Mouse (Mus musculus) gastrocnemius, postnatal 10 days (tissue): Measurements from ENCODE around the gene Mllt1. TPM values are rescaled to one million over a fixed set of nuclear protein-coding genes. Genes with fewer than 3 reads are reported as not detected.
A peak's percentile ranks its signal among the peaks of the same experiment; 100 is the strongest.

Experiments
- DNase-seq: peaks from one replicate; pipeline ENCODE4 v3.0.0; 2021; ENCODE audit warnings: mixed read lengths
- long read RNA-seq, 2 experiments: library from polyadenylated mRNA; stranded (forward); transcript quantifications; one replicate each; pipeline ENCODE4 v2.0.0; 2021
- total RNA-seq, 2 experiments: library from RNA; stranded (reverse); gene quantifications; 2 replicates each; pipeline ENCODE4 v1.2.3; 2021

Mllt1 gene
- total RNA-seq = 10 to 100 TPM; 15.5 to 23.1 TPM
- long read RNA-seq, experiment 1, transcript Mllt1-201 (12 exons, 3,636 nt) = major isoform, 11 of 28 reads
- long read RNA-seq, experiment 1, partial matches to known transcripts = 8 of 28 reads
- long read RNA-seq, experiment 1, other reads (novel, unspliced or antisense) = 9 of 28 reads
- long read RNA-seq, experiment 2, transcript Mllt1-201 (12 exons, 3,636 nt) = major isoform, 11 of 21 reads
- long read RNA-seq, experiment 2, partial matches to known transcripts = 4 of 21 reads
- long read RNA-seq, experiment 2, other reads (novel, unspliced or antisense) = 6 of 21 reads

GRCm38 (mm10) chr17:56935363-56936131 lies at the start of gene Mllt1:
Mllt1 (minus strand) TSS chr17:56935415.
- peak; percentile 99 for DNase-seq

DNA sequence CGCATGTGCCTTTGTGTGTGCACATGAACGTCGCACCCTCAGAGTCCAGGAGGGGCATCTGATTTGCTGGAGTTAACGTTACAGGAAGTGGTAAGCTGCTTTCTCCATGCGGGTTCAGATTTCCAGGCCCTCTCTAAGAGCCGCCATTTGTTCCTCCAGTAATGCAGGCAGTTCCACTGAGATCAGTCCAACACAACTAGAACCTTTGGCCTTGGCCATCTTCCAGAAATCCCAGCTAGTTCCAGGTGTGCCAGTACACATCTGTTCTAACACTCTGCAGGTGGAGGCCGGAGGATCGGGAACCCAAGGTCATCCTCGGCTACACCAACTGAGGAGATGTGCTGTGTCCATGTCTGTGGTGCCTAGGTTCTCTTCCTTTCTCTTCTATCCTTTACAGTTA lies 49.7 kb upstream of the Mllt1 start:
- DNase-seq = no peak

- DNase-seq = no peak
These were observed 46.8 kb upstream of the Mllt1 start, which contains the start of gene Acer1 for GRCm38 (mm10) chr17:56982013-56982412. Acer1 (minus strand) TSS chr17:56982126.

DNA sequence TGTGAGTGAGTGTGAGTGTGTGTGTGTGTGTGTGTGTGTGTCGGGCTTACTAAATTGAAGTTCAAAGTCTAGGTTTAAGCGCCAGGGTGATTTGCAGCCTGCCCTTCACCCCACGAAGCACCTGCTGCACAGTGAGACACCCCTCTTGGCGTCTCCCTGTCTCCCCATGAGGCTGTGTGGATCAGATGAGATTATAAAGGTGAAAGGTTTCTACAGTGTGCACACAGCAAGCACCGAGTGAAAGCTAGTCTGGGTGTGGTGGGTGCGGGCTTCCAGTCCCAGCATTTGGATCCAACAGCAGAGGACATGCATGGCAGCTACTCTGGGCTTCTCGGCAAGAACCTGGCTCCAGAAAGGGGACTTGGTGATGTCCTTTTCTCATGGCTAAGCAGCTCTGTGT lies 45.8 kb upstream of the Mllt1 start:
- DNase-seq = no peak

GRCm38 (mm10) chr17:56979524-56979923 lies 44.3 kb upstream of the Mllt1 start:
- no peak for DNase-seq

DNA sequence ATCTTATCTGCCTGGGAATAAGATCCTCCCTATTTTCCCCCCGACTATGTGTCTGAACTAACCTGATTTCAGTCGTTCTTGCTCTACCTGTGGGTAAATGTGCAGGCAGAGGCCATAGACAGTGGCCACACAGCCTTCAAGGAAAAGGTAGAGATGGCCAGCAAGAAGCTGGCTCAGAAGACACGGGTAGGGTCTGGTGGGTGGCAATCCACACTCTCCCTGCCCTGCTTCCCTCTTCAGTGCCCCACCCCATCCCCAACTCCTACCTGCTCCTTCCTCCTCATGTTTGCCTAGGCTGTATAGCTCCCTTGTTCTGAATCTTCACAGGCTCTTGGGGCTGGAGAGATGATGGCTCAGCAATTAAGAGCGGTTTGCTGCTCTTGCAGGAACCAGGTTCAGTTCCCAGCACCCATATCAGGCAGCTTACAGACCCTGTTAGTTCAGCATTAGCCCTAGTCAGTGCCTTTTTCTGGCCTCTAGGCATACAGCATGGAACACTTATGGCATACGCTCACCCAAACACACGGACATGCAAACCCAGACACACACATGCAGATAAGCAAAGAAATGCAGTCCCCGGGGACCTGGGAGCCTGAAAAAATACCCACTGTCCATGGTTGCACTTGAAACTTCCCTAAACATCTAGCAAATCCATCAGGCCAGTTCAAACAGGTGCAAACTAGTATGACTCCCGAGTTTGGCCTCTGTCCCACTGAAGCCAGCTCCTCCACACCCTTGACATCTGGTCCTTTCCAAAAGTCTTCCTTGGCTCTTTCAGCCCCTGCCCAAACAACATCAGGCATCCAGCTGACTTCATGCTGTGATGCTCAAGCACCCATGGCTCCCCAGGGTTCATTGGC lies 41.5 kb upstream of the Mllt1 start:
- DNase-seq = no peak

- no peak for DNase-seq
These were observed 40.2 kb upstream of the Mllt1 start for GRCm38 (mm10) chr17:56975391-56975790.

DNA sequence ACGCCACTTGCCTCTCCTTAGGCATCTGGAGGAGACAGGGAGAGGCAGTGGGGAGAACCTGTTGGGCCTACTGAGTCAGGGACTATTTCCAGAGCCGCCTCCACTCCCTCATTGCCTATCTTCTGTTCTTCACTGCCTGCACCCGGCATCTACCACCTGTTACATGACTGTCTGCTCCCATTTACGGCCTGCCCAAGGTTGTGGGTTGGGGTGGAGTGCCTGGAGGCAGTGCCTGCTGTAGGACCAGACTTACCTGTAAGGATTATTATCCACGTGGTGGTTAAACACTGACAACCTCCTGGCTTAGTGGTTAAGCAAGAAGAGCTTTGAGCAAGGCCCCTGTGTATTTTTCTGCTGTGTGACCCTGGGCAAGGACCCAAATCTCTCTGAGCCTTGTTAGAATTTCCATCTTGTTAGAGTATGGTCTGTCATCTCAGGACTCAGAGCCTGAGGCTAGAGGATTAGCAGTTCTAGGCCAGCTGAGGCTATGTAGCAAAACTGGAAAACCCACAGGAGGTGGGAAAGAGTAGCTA lies 39.6 kb upstream of the Mllt1 start:
- no peak for DNase-seq

GRCm38 (mm10) chr17:56973956-56974707 lies 38.9 kb upstream of the Mllt1 start:
- DNase-seq = no peak

DNA sequence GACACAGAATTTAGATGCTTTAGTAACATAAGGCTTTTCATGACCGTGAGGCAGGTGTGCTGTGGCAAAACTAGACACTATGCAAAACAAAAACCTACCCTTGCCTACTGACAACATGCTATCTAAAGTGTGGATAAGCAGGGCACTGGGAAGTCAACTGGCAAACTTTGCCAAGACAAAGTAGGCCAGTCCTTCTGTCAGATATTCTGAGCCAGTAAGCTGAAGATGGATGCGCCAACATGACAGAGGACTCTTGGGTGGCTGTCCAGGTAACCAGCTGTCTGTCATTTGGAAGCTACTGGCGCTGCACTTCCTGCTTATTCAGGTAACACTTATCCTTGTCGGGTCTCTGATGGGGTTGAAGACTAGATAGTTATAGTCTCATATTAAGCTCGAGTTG lies 34.9 kb upstream of the Mllt1 start:
- DNase-seq = peak; percentile 0

- DNase-seq = no peak
These were observed 34.1 kb upstream of the Mllt1 start for GRCm38 (mm10) chr17:56969321-56969720.

DNA sequence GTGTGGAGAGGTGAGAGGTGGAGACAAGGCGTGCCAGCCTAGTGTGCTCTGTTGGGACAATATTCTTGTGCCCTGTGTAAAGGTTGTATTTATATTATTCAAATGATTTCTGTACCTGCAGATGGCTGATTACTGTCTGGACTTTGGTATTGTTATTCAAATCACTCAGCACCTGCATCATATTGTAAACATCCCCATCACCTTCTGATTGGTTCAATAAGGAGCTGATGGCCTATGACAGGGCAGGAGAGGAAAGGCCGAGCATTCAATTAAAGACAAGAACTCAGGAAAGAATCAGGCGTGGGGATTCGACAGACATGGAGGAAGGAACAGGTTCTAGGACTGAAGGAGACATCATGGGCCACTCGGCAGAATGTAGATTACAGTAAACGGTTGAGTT lies 28.4 kb upstream of the Mllt1 start:
- no peak for DNase-seq

DNA sequence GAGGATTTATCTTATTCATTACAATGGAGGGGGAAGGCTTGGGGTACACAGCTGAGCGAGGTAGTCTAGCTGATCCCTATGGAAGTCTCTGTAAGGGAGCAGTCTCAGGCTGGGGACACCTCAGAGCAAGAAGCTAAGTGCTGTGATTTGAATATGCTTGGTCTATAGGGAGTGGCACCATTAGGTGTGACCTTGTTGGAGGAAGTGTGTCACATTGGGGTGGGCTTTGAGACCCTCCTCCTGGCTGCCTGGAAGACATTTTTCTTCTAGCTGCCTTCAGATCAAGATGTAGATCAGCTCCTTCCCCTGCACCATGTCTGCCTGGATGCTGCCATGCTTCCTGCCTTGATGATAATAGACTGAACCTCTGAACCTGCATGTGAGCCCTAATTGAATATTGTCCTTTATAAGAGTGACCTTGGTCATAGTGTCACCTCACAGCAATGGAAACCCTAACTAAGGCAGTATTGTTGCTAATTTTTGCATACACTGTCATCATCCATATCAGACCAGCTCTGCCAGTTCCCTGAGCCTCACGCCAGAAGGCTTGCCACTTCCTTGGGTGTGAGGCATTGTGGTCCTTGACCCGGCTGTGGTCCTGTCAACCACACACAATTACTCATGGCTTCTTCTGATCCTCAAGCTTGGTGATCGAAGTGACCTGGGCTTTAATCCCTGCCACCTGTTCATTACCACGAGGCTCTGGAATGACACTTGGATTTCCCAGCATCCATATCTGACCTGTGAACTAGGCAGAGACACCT lies 27.6 kb upstream of the Mllt1 start:
- no peak for DNase-seq

DNA sequence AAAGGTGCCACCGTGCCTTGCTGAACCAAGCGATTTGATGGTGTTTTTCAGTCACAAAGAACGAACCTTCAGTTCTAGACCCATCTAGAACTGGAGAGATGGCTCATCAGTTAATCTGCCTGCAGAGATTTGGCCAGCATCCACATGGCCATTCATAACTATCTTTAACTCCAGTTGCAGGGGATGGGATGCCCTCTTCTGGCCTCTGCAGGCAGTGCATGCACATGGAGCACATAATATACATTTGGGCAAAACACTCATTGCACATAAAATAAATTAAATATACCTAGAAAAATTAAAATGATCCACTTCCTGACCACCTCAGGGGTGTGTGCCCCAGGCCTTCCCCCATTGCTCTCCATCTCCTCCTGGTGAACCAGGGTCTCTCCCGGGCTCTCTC lies 26.7 kb upstream of the Mllt1 start:
- no peak for DNase-seq

GRCm38 (mm10) chr17:56958667-56959066 lies 23.5 kb upstream of the Mllt1 start:
- no peak for DNase-seq

DNA sequence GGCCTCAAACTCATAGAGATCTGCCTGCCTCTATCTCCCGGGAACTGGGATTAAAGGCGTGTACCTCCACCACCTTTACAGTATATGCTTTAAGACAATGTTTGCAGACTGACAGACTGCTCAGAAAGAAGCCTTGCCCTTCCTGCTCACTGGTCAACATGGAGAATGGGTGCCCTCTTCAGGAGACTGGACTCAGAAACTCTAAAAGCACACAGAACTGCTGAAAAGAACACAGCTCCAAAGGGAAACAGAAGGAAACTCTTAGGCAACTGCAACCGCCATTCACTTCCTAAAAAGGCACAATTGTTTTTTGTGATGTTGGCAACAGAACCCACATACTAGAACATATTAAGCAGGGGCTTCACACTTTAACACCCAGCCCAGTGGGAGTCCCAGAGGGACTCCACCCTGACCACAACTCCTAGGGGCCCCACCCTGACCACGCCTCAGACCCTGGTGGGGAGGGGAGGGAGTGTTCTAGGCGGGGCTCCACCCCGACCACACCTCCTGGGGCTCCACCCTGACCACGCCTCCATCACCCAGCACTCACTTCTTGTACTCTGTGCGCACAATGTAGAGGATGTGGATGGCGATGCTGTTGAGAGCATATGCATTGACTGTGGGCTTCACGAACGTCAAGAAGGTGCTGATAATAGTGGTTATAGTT lies 22.7 kb upstream of the Mllt1 start:
- DNase-seq = no peak

GRCm38 (mm10) chr17:56954871-56955270 lies 19.7 kb upstream of the Mllt1 start:
- no peak for DNase-seq

- DNase-seq = no peak
These were observed 17.4 kb upstream of the Mllt1 start for GRCm38 (mm10) chr17:56952639-56953038.

GRCm38 (mm10) chr17:56950915-56951314 lies 15.7 kb upstream of the Mllt1 start:
- peak; percentile 66 for DNase-seq

DNA sequence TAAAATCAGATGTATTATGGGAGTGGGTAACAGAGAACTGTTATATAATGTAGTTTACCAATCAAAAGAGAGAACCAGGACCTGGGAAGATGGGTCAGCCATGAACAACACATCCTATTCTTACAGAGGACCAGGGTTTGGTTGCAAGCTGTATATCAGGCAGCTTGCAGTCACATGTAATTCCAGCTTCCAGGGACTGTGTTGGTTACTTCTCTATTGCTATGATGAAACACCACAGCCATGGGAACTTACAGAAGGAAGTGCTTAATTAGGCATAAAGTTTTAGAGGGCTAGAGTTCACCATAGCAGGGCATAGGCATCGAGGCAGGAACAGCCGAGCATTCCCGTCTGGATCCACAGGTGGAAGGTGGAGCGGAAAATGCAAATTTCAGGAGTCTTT lies 3.5 kb upstream of the Mllt1 start:
- DNase-seq = no peak
